Mouse (Mus musculus): Measurements from ENCODE around the gene Edc3. TPM values are rescaled to one million over a fixed set of nuclear protein-coding genes. Genes with fewer than 3 reads are reported as not detected.

The Edc3 gene
- polyA plus RNA-seq, 2 experiments = 6.9 to 10.3 TPM

- Histone ChIP-seq H3K4me3 (ENCODE audit: insufficient read depth in 1 of 2, low read depth in 2 of 2, low read length in 2 of 2) (peak overlapping the region; percentile 87 to 88), H3K4me2 (ENCODE audit: low read depth) (peak overlapping the region; percentile 85), H3K36me3 (replicated peaks; ENCODE audit: control insufficient read depth, insufficient read depth, low read depth) (peaks cover 25% of the 10 kb centered on the region), H3K27me3 (ENCODE audit: control insufficient read depth, insufficient read depth, low read length) (no peaks in the 10 kb centered on the region), H3K4me1 (replicated peaks; ENCODE audit: control insufficient read depth in 2 of 2, insufficient read depth in 2 of 2, low read length in 1 of 2) (peaks cover 52 to 55% of the 10 kb centered on the region in 2 experiments), H3K27ac (peak overlapping the region; percentile 89), H3K9me3 (ENCODE audit: control insufficient read depth, low read length) (no peaks in the 10 kb centered on the region), H3K9ac (replicated peaks) (peak overlapping the region; percentile 99)
- under 1% methylated on average over 45 of the region's 45 CpGs for WGBS (ENCODE audit: insufficient replicate concordance)
- DNase-seq (ENCODE audit: low read depth in 3 of 3, low spot score in 3 of 3) (peak; percentile 78 to 81 (median 78)), ATAC-seq (ENCODE audit: insufficient read depth) (peak; percentile 78)
- TF ChIP-seq CTCF (IDR thresholded peaks at IDR 0.05; ENCODE audit: low read depth) (no peak), EP300 (IDR thresholded peaks at IDR 0.05; ENCODE audit: low read depth) (no peak)
These were observed 56.6 kb downstream of the Edc3 start for GRCm38 (mm10) chr9:57764974-57765363.

GRCm38 (mm10) chr9:57765364-57766351 is 57.3 kb downstream of the Edc3 start, which contains the start of gene Clk3:
Gene Clk3 (minus strand): TSS chr9:57765860.
- Histone ChIP-seq H3K4me3 (ENCODE audit: insufficient read depth in 1 of 2, low read depth in 2 of 2, low read length in 2 of 2) (peak within 1 kb of the TSS; percentile 87 to 88), H3K36me3 (replicated peaks; ENCODE audit: control insufficient read depth, insufficient read depth, low read depth) (peaks cover 18% of the 10 kb centered on the region), H3K27ac (peak within 1 kb of the TSS; percentile 89), H3K9me3 (ENCODE audit: control insufficient read depth, low read length) (no peaks in the 10 kb centered on the region), H3K9ac (replicated peaks) (peak within 1 kb of the TSS; percentile 99), H3K4me1 (replicated peaks; ENCODE audit: control insufficient read depth in 2 of 2, insufficient read depth in 2 of 2, low read length in 1 of 2) (peaks cover 55 to 57% of the 10 kb centered on the region in 2 experiments), H3K4me2 (ENCODE audit: low read depth) (peak within 1 kb of the TSS; percentile 87), H3K27me3 (ENCODE audit: control insufficient read depth, insufficient read depth, low read length) (no peaks in the 10 kb centered on the region)
- peak; percentile 49 to 63 (median 52) for DNase-seq (ENCODE audit: low read depth in 3 of 3, low spot score in 3 of 3)
- TF ChIP-seq EP300 (IDR thresholded peaks at IDR 0.05; ENCODE audit: low read depth) = peak; percentile 19; the same call in 1 of the 2 replicates
- TF ChIP-seq CTCF (IDR thresholded peaks at IDR 0.05; ENCODE audit: low read depth) = no peak
- WGBS (ENCODE audit: insufficient replicate concordance) = 1% methylated on average over 93 of the region's 93 CpGs
- peak; percentile 19 for ATAC-seq (ENCODE audit: insufficient read depth)

GRCm38 (mm10) chr9:57766431-57766830 is 58.1 kb downstream of the Edc3 start:
- Histone ChIP-seq H3K9ac (replicated peaks) (peak overlapping the region; percentile 99), H3K27ac (peak overlapping the region; percentile 89)

DNA sequence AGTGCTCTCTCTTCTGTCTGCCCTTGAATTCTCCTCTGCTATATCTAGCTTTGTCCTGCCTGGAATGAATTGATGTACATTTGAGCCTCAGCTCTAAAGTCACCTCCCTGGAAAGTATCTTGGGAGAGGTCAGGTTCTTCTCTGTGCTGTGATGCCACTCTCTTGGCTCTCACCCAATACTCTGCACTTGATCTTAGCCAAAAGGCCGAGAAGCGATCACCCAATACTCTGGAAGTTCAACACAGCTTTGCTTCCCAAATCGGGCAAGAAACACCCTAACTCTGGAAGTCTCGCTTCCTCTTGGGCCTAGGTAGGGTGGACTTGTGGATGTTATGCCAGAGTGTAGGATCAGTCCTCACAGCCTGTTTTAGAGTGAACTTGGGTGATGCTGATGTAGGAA is 58.9 kb downstream of the Edc3 start:
- 85% methylated on average over 4 of the region's 4 CpGs for WGBS (ENCODE audit: insufficient replicate concordance)
- H3K36me3 ChIP-seq (replicated peaks; ENCODE audit: control insufficient read depth, insufficient read depth, low read depth) = peaks cover 2% of the 10 kb centered on the region
- no peak overlapping the region for H3K4me2 ChIP-seq (ENCODE audit: low read depth)
- no peak for DNase-seq (ENCODE audit: low read depth in 3 of 3, low spot score in 3 of 3)
- ATAC-seq (ENCODE audit: insufficient read depth) = no peak
- no peaks in the 10 kb centered on the region for H3K27me3 ChIP-seq (ENCODE audit: control insufficient read depth, insufficient read depth, low read length)
- H3K9me3 ChIP-seq (ENCODE audit: control insufficient read depth, low read length) = no peaks in the 10 kb centered on the region
- peak overlapping the region; percentile 89 for H3K27ac ChIP-seq
- TF ChIP-seq CTCF (IDR thresholded peaks at IDR 0.05; ENCODE audit: low read depth) = no peak
- TF ChIP-seq EP300 (IDR thresholded peaks at IDR 0.05; ENCODE audit: low read depth) = no peak
- H3K4me1 ChIP-seq (replicated peaks; ENCODE audit: control insufficient read depth in 2 of 2, insufficient read depth in 2 of 2, low read length in 1 of 2) = peaks cover 62 to 67% of the 10 kb centered on the region in 2 experiments
- H3K9ac ChIP-seq (replicated peaks) = no peak overlapping the region
- no peak overlapping the region for H3K4me3 ChIP-seq (ENCODE audit: insufficient read depth in 1 of 2, low read depth in 2 of 2, low read length in 2 of 2)

More at GRCm38 (mm10) chr9:57766431-57766830, 58.1 kb downstream of the Edc3 start:
- 50% methylated on average over 6 of the region's 6 CpGs for WGBS (ENCODE audit: insufficient replicate concordance)
- Histone ChIP-seq H3K4me2 (ENCODE audit: low read depth) (peak overlapping the region; percentile 85), H3K4me1 (replicated peaks; ENCODE audit: control insufficient read depth in 2 of 2, insufficient read depth in 2 of 2, low read length in 1 of 2) (peaks cover 59 to 63% of the 10 kb centered on the region in 2 experiments), H3K4me3 (ENCODE audit: insufficient read depth in 1 of 2, low read depth in 2 of 2, low read length in 2 of 2) (peak overlapping the region; percentile 87 to 88; a peak in 3 of 4 replicates), H3K9me3 (ENCODE audit: control insufficient read depth, low read length) (no peaks in the 10 kb centered on the region), H3K36me3 (replicated peaks; ENCODE audit: control insufficient read depth, insufficient read depth, low read depth) (peaks cover 10% of the 10 kb centered on the region), H3K27me3 (ENCODE audit: control insufficient read depth, insufficient read depth, low read length) (no peaks in the 10 kb centered on the region)
- DNase-seq (ENCODE audit: low read depth in 3 of 3, low spot score in 3 of 3) (no peak), ATAC-seq (ENCODE audit: insufficient read depth) (no peak)
- TF ChIP-seq CTCF (IDR thresholded peaks at IDR 0.05; ENCODE audit: low read depth) (no peak), EP300 (IDR thresholded peaks at IDR 0.05; ENCODE audit: low read depth) (no peak)

GRCm38 (mm10) chr9:57769539-57770069 is 61.3 kb downstream of the Edc3 start:
- Histone ChIP-seq H3K4me2 (ENCODE audit: low read depth) (peak overlapping the region; percentile 84), H3K36me3 (replicated peaks; ENCODE audit: control insufficient read depth, insufficient read depth, low read depth) (no peaks in the 10 kb centered on the region), H3K27me3 (ENCODE audit: control insufficient read depth, insufficient read depth, low read length) (no peaks in the 10 kb centered on the region), H3K4me1 (replicated peaks; ENCODE audit: control insufficient read depth in 2 of 2, insufficient read depth in 2 of 2, low read length in 1 of 2) (peaks cover 67 to 72% of the 10 kb centered on the region in 2 experiments), H3K4me3 (ENCODE audit: insufficient read depth in 1 of 2, low read depth in 2 of 2, low read length in 2 of 2) (peak overlapping the region; percentile 32 to 35), H3K9me3 (ENCODE audit: control insufficient read depth, low read length) (no peaks in the 10 kb centered on the region), H3K27ac (peak overlapping the region; percentile 100), H3K9ac (replicated peaks) (peak overlapping the region; percentile 82)
- TF ChIP-seq CTCF (IDR thresholded peaks at IDR 0.05; ENCODE audit: low read depth) (no peak), EP300 (IDR thresholded peaks at IDR 0.05; ENCODE audit: low read depth) (peak; percentile 95)
- DNase-seq (ENCODE audit: low read depth in 3 of 3, low spot score in 3 of 3) = peak; percentile 85 to 86 (median 85)
- peak; percentile 82 for ATAC-seq (ENCODE audit: insufficient read depth)
- WGBS (ENCODE audit: insufficient replicate concordance) = 27% methylated on average over 2 of the region's 2 CpGs

Measured in liver, embryonic 14.5 days (tissue).